ENCODE assay signal across 18 mouse cellular contexts in genomic region chr6:48409726-48410343, GRCm38 (mm10). TPM values are rescaled to one million over a fixed set of nuclear protein-coding genes. Genes with fewer than 3 reads are reported as not detected.
A peak's percentile ranks its signal among the peaks of the same experiment; 100 is the strongest.
DNase-seq lines count a peak whose midpoint lies in the region; ATAC-seq and TF ChIP-seq lines count a peak whose summit lies in the region.
"Had no signal": no experiment of that assay in that cellular context is flagged by ENCODE, and none has a peak within 500 bp of the region (broad histone marks: within the 10 kb centered on the region; RNA-seq: fewer than 3 reads in every experiment).

No protein-coding gene starts in this region.

- intact Hi-C loops in heart, postnatal 14 days (cut with DNase I) = no loop called here

- H3K36me3 ChIP-seq in stomach, postnatal 0 days (ENCODE audit: control insufficient read depth, insufficient read depth, low read length) = peaks cover 19% of the 10 kb centered on the region
- H3K36me3 ChIP-seq: liver, embryonic 15.5 days had no signal

- peak; percentile 6 for DNase-seq in adrenal gland, adult 8-10 months
- DNase-seq in adrenal gland, postnatal 36 days = no peak
- peak; percentile 86 for DNase-seq in heart, adult 11 months
- DNase-seq in heart, postnatal 14 days = no peak
- peak; percentile 0 for DNase-seq in lung, adult 2 months
- DNase-seq in lung, postnatal 4 days = no peak
- peak; percentile 10 for DNase-seq in stomach, postnatal 0 days (ENCODE audit: low spot score)
- DNase-seq in right cerebral cortex, adult 18-20 months = no peak
- DNase-seq: forebrain, postnatal 0 days; kidney, adult 2 months; layer of hippocampus, postnatal 36 days; left cerebral cortex, postnatal 4 days; thymus, postnatal 36 days had no signal

- no peak for TF ChIP-seq EP300 in stomach, postnatal 0 days (optimal IDR thresholded peaks at IDR 0.05)

- no peak for TF ChIP-seq POLR2A in lung, adult 2 months (IDR thresholded peaks at IDR 0.05; ENCODE audit: borderline replicate concordance, extremely low read depth, low read depth, low read length)

- no peaks in the 10 kb centered on the region for H3K9me3 ChIP-seq in stomach, postnatal 0 days (ENCODE audit: control insufficient read depth, low read length)
- H3K9me3 ChIP-seq: hindbrain, embryonic 15.5 days; liver, embryonic 15.5 days; midbrain, embryonic 13.5 days had no signal

- no peak overlapping the region for H3K9ac ChIP-seq in stomach, postnatal 0 days (ENCODE audit: low read length)
- H3K9ac ChIP-seq: forebrain, postnatal 0 days; hindbrain, embryonic 15.5 days; liver, embryonic 15.5 days; midbrain, embryonic 13.5 days had no signal

- H3K4me2 ChIP-seq in stomach, postnatal 0 days (replicated peaks; ENCODE audit: low read depth) = no peak overlapping the region
- H3K4me2 ChIP-seq: heart, embryonic 11.5 days; hindbrain, embryonic 15.5 days; liver, embryonic 15.5 days; midbrain, embryonic 13.5 days had no signal

- 94% methylated on average over 4 of the region's 4 CpGs for WGBS in lung, adult 2 months
- 96% methylated on average over 4 of the region's 4 CpGs for WGBS in stomach, postnatal 0 days

- no peaks in the 10 kb centered on the region for H3K27me3 ChIP-seq in stomach, postnatal 0 days (ENCODE audit: control insufficient read depth, insufficient read depth, low read length)
- H3K27me3 ChIP-seq: hindbrain, embryonic 15.5 days; liver, embryonic 15.5 days; midbrain, embryonic 13.5 days had no signal

- no peak overlapping the region for H3K27ac ChIP-seq in stomach, postnatal 0 days (replicated peaks)
- H3K27ac ChIP-seq: hindbrain, embryonic 15.5 days; liver, embryonic 15.5 days; midbrain, embryonic 13.5 days had no signal

- H3K4me3 ChIP-seq in lung, adult 2 months (replicated peaks; ENCODE audit: extremely low read depth, low read depth, low read length) = no peak overlapping the region
- H3K4me3 ChIP-seq in stomach, postnatal 0 days (ENCODE audit: low read depth, low read length) = no peak overlapping the region
- H3K4me3 ChIP-seq: hindbrain, embryonic 15.5 days; liver, embryonic 15.5 days; midbrain, embryonic 13.5 days had no signal

- H3K4me1 ChIP-seq in lung, adult 2 months (ENCODE audit: control insufficient read depth, insufficient read depth, low read length) = no peaks in the 10 kb centered on the region
- H3K4me1 ChIP-seq in stomach, postnatal 0 days (replicated peaks; ENCODE audit: control insufficient read depth, insufficient read depth) = no peaks in the 10 kb centered on the region
- H3K4me1 ChIP-seq: hindbrain, embryonic 15.5 days; liver, embryonic 15.5 days; midbrain, embryonic 13.5 days had no signal

- no peak for TF ChIP-seq CTCF in lung, adult 2 months (IDR thresholded peaks at IDR 0.05; ENCODE audit: insufficient read depth, low read length)
- no peak for TF ChIP-seq CTCF in stomach, postnatal 0 days (IDR thresholded peaks at IDR 0.05; ENCODE audit: low read depth)

- no peak for ATAC-seq in stomach, postnatal 0 days (ENCODE audit: low FRiP score, low TSS enrichment)
- ATAC-seq: forebrain, postnatal 0 days; midbrain, embryonic 13.5 days had no signal

RNA-seq across cellular contexts. Expression of gene Krba1, which starts 14.4 kb away (rescaled TPM):
- total RNA-seq in adrenal gland, adult 8-10 months (2022) = 10 to 100 TPM; 44.0 to 56.6 (median 50.8) TPM
- total RNA-seq in adrenal gland, postnatal 36 days (2021) = 10 to 100 TPM; 19.2 to 37.3 TPM
- 10 to 100 TPM; 24.9 to 26.5 TPM for total RNA-seq in heart, postnatal 14 days (2021)
- 15.5 and 20.8 TPM in 2 replicates for polyA plus RNA-seq in lung, adult 2 months (2012; rRNA removed)
- 5.4 and 7.8 TPM in 2 replicates for polyA plus RNA-seq in stomach, postnatal 0 days (2015; fragmentation: Nextera tagmentation; extraction: Ambion mirVana)

RNA-seq across cellular contexts. Expression of gene Zfp467, which starts 35.8 kb away (rescaled TPM):
- total RNA-seq in adrenal gland, adult 8-10 months (2022) = 10 to 100 TPM; 56.7 to 68.0 (median 60.6) TPM
- 10 to 100 TPM; 31.2 to 62.6 TPM for total RNA-seq in adrenal gland, postnatal 36 days (2021)
- 10 to 100 TPM; 13.8 to 16.4 TPM for total RNA-seq in heart, postnatal 14 days (2021)
- polyA plus RNA-seq in lung, adult 2 months (2012; rRNA removed) = 42.1 and 51.4 TPM in 2 replicates
- 24.2 and 29.5 TPM in 2 replicates for polyA plus RNA-seq in stomach, postnatal 0 days (2015; fragmentation: Nextera tagmentation; extraction: Ambion mirVana)

RNA-seq across cellular contexts. Expression of gene Sspo, which starts 38.2 kb away (rescaled TPM):
- 1 to 10 TPM; 2.7 to 9.7 (median 5.6) TPM for total RNA-seq in adrenal gland, adult 8-10 months (2022)
- total RNA-seq in adrenal gland, postnatal 36 days (2021) = 1 to 10 TPM; 1.9 to 2.4 TPM
- under 1 TPM; 0.43 to 0.51 TPM for total RNA-seq in heart, postnatal 14 days (2021)
- 3.2 and 3.4 TPM in 2 replicates for polyA plus RNA-seq in lung, adult 2 months (2012; rRNA removed)
- polyA plus RNA-seq in stomach, postnatal 0 days (2015; fragmentation: Nextera tagmentation; extraction: Ambion mirVana) = 0.04 and 0.07 TPM in 2 replicates
- total RNA-seq: MEL had no signal

Comparison
In these comparisons a context has a peak if more than half of its experiments do, and no peak if none do; other contexts are left out.
1. DNase-seq: peak in adrenal gland, adult 8-10 months (single experiment), heart, adult 11 months (single experiment), lung, adult 2 months (single experiment) and stomach, postnatal 0 days (single experiment); none in adrenal gland, postnatal 36 days (0 of 2), heart, postnatal 14 days (0 of 2), lung, postnatal 4 days (0 of 2) and right cerebral cortex, adult 18-20 months (single experiment).